Mouse (Mus musculus): ENCODE measurements around the gene Gcc1. TPM values are rescaled to one million over a fixed set of nuclear protein-coding genes. Genes with fewer than 3 reads are reported as not detected.

Gene Gcc1
- polyA plus RNA-seq, 1 experiment from 2014 or later = 11.4 TPM

GRCm38 (mm10) chr6:28420361-28420760, 7.8 kb downstream of the Gcc1 start:
- peak overlapping the region; percentile 64 for H3K4me3 ChIP-seq
- H3K27ac ChIP-seq = no peak overlapping the region
- no peak for ATAC-seq
- peak overlapping the region; percentile 98 for H3K4me2 ChIP-seq
- peaks cover 35% of the 10 kb centered on the region for H3K4me1 ChIP-seq
- peaks cover 43% of the 10 kb centered on the region for H3K36me3 ChIP-seq (ENCODE audit: poor library complexity, severe bottlenecking)
- peak overlapping the region; percentile 74 for H3K9ac ChIP-seq
- WGBS = 87% methylated on average over 17 of the region's 17 CpGs
- no peaks in the 10 kb centered on the region for H3K9me3 ChIP-seq (replicated peaks)
- no peaks in the 10 kb centered on the region for H3K27me3 ChIP-seq

- 88% methylated on average over 2 of the region's 2 CpGs for WGBS
- Histone ChIP-seq H3K9ac (0 out of 2 replicates have a peak overlapping the region, but pooled peaks have one; percentile 27), H3K9me3 (replicated peaks) (no peaks in the 10 kb centered on the region), H3K4me3 (no peak overlapping the region), H3K27me3 (no peaks in the 10 kb centered on the region), H3K27ac (no peak overlapping the region), H3K4me2 (peak overlapping the region; percentile 98), H3K4me1 (peaks cover 31% of the 10 kb centered on the region), H3K36me3 (ENCODE audit: poor library complexity, severe bottlenecking) (peaks cover 46% of the 10 kb centered on the region)
- no peak for ATAC-seq
These were observed 8.5 kb downstream of the Gcc1 start for GRCm38 (mm10) chr6:28419673-28420072.

GRCm38 (mm10) chr6:28418449-28418848, 9.7 kb downstream of the Gcc1 start:
- WGBS = 85% methylated on average over 14 of the region's 14 CpGs
- no peak for ATAC-seq
- H3K9ac ChIP-seq = no peak overlapping the region; the same call in 1 of the 2 replicates

GRCm38 (mm10) chr6:28416981-28417380, 11.2 kb downstream of the Gcc1 start:
- Histone ChIP-seq H3K27ac (0 out of 2 replicates have a peak overlapping the region, but pooled peaks have one; percentile 22), H3K36me3 (ENCODE audit: poor library complexity, severe bottlenecking) (peaks cover 59% of the 10 kb centered on the region), H3K9ac (no peak overlapping the region), H3K4me3 (no peak overlapping the region), H3K27me3 (no peaks in the 10 kb centered on the region), H3K9me3 (replicated peaks) (no peaks in the 10 kb centered on the region), H3K4me2 (no peak overlapping the region), H3K4me1 (peaks cover 22% of the 10 kb centered on the region)
- WGBS = 86% methylated on average over 4 of the region's 4 CpGs
- ATAC-seq = no peak

More at GRCm38 (mm10) chr6:28418449-28418848, 9.7 kb downstream of the Gcc1 start:
- no peak overlapping the region for H3K27ac ChIP-seq
- H3K27me3 ChIP-seq = no peaks in the 10 kb centered on the region
- H3K9me3 ChIP-seq (replicated peaks) = no peaks in the 10 kb centered on the region
- no peak overlapping the region for H3K4me3 ChIP-seq
- H3K4me2 ChIP-seq = no peak overlapping the region
- H3K36me3 ChIP-seq (ENCODE audit: poor library complexity, severe bottlenecking) = peaks cover 49% of the 10 kb centered on the region
- peaks cover 25% of the 10 kb centered on the region for H3K4me1 ChIP-seq

- 63% methylated on average over 2 of the region's 2 CpGs for WGBS
- Histone ChIP-seq H3K4me1 (no peaks in the 10 kb centered on the region), H3K27ac (no peak overlapping the region), H3K9ac (no peak overlapping the region), H3K27me3 (no peaks in the 10 kb centered on the region), H3K9me3 (replicated peaks) (no peaks in the 10 kb centered on the region), H3K4me2 (no peak overlapping the region), H3K4me3 (no peak overlapping the region), H3K36me3 (ENCODE audit: poor library complexity, severe bottlenecking) (peaks cover 29% of the 10 kb centered on the region)
- no peak for ATAC-seq
These were observed 17.0 kb downstream of the Gcc1 start for GRCm38 (mm10) chr6:28411236-28411635.

- 90% methylated on average over 9 of the region's 9 CpGs for WGBS
- no peaks in the 10 kb centered on the region; the same call in 1 of the 2 replicates for H3K9me3 ChIP-seq (replicated peaks)
- no peak overlapping the region for H3K9ac ChIP-seq
- no peaks in the 10 kb centered on the region for H3K4me1 ChIP-seq
- no peak overlapping the region for H3K27ac ChIP-seq
- H3K4me2 ChIP-seq = no peak overlapping the region
- no peak for ATAC-seq
- no peaks in the 10 kb centered on the region for H3K27me3 ChIP-seq
- peaks cover 17% of the 10 kb centered on the region for H3K36me3 ChIP-seq (ENCODE audit: poor library complexity, severe bottlenecking)
- H3K4me3 ChIP-seq = no peak overlapping the region
These were observed 18.1 kb downstream of the Gcc1 start for GRCm38 (mm10) chr6:28410053-28410452.

- Histone ChIP-seq H3K4me1 (peaks cover 23% of the 10 kb centered on the region), H3K9ac (no peak overlapping the region), H3K36me3 (ENCODE audit: poor library complexity, severe bottlenecking) (no peaks in the 10 kb centered on the region), H3K9me3 (replicated peaks) (peaks cover 3% of the 10 kb centered on the region; the same call in 1 of the 2 replicates), H3K4me2 (no peak overlapping the region), H3K27ac (no peak overlapping the region), H3K4me3 (no peak overlapping the region), H3K27me3 (peaks cover 18% of the 10 kb centered on the region)
- no peak for ATAC-seq
- WGBS = 95% methylated on average over 4 of the region's 4 CpGs
These were observed 28.4 kb downstream of the Gcc1 start for GRCm38 (mm10) chr6:28399791-28400190.

GRCm38 (mm10) chr6:28398726-28399125, 29.5 kb downstream of the Gcc1 start:
- ATAC-seq = no peak
- Histone ChIP-seq H3K9ac (no peak overlapping the region), H3K4me1 (peaks cover 23% of the 10 kb centered on the region), H3K36me3 (ENCODE audit: poor library complexity, severe bottlenecking) (no peaks in the 10 kb centered on the region), H3K27me3 (peaks cover 28% of the 10 kb centered on the region), H3K9me3 (replicated peaks) (peaks cover 3% of the 10 kb centered on the region; the same call in 1 of the 2 replicates), H3K4me2 (no peak overlapping the region), H3K4me3 (no peak overlapping the region), H3K27ac (no peak overlapping the region)
- 87% methylated on average over 3 of the region's 3 CpGs for WGBS

- peak within 1 kb of the TSS; percentile 64 for H3K9ac ChIP-seq
- peak; percentile 71 for ATAC-seq
- H3K4me2 ChIP-seq = peak within 1 kb of the TSS; percentile 81
- H3K27me3 ChIP-seq = peaks cover 32% of the 10 kb centered on the region
- peaks cover 23% of the 10 kb centered on the region for H3K4me1 ChIP-seq
- H3K36me3 ChIP-seq (ENCODE audit: poor library complexity, severe bottlenecking) = no peaks in the 10 kb centered on the region
- peak within 1 kb of the TSS; percentile 81 for H3K27ac ChIP-seq
- WGBS = under 1% methylated on average over 33 of the region's 33 CpGs
- peaks cover 3% of the 10 kb centered on the region; the same call in 1 of the 2 replicates for H3K9me3 ChIP-seq (replicated peaks)
- peak within 1 kb of the TSS; percentile 50 for H3K4me3 ChIP-seq
These were observed 30.4 kb downstream of the Gcc1 start, which contains the start of gene Zfp800 for GRCm38 (mm10) chr6:28397681-28398203. Gene Zfp800, minus strand, starts transcription at chr6:28398005.

- Histone ChIP-seq H3K36me3 (ENCODE audit: poor library complexity, severe bottlenecking) (no peaks in the 10 kb centered on the region), H3K9me3 (replicated peaks) (peaks cover 3% of the 10 kb centered on the region; the same call in 1 of the 2 replicates), H3K4me1 (peaks cover 23% of the 10 kb centered on the region), H3K27ac (peak overlapping the region; percentile 81), H3K27me3 (peaks cover 40% of the 10 kb centered on the region), H3K9ac (peak overlapping the region; percentile 64), H3K4me3 (peak overlapping the region; percentile 50), H3K4me2 (peak overlapping the region; percentile 81)
- peak; percentile 70 for ATAC-seq
- under 1% methylated on average over 19 of the region's 19 CpGs for WGBS
These were observed 31.2 kb downstream of the Gcc1 start for GRCm38 (mm10) chr6:28396853-28397457.

- peaks cover 40% of the 10 kb centered on the region for H3K27me3 ChIP-seq
- peaks cover 23% of the 10 kb centered on the region for H3K4me1 ChIP-seq
- peak overlapping the region; percentile 81; the same call in 1 of the 2 replicates for H3K27ac ChIP-seq
- peak; percentile 60 for ATAC-seq
- WGBS = 6% methylated on average over 15 of the region's 15 CpGs
- H3K36me3 ChIP-seq (ENCODE audit: poor library complexity, severe bottlenecking) = no peaks in the 10 kb centered on the region
- H3K4me3 ChIP-seq = peak overlapping the region; percentile 50
- peak overlapping the region; percentile 81 for H3K4me2 ChIP-seq
- H3K9me3 ChIP-seq (replicated peaks) = peaks cover 3% of the 10 kb centered on the region; the same call in 1 of the 2 replicates
- H3K9ac ChIP-seq = peak overlapping the region; percentile 64; the same call in 1 of the 2 replicates
These were observed 31.9 kb downstream of the Gcc1 start for GRCm38 (mm10) chr6:28396051-28396852.

GRCm38 (mm10) chr6:28389038-28389437, 39.2 kb downstream of the Gcc1 start:
- Histone ChIP-seq H3K27me3 (peaks cover 16% of the 10 kb centered on the region), H3K4me3 (no peak overlapping the region), H3K9me3 (replicated peaks) (no peaks in the 10 kb centered on the region), H3K27ac (no peak overlapping the region), H3K4me1 (no peaks in the 10 kb centered on the region), H3K4me2 (no peak overlapping the region), H3K36me3 (ENCODE audit: poor library complexity, severe bottlenecking) (no peaks in the 10 kb centered on the region), H3K9ac (no peak overlapping the region)
- WGBS = 91% methylated on average over 3 of the region's 3 CpGs
- no peak for ATAC-seq
